Mouse (Mus musculus) lung, adult 2 months (tissue): ENCODE measurements around the gene Tex46.

Source experiments
- CTCF ChIP-seq: fragments of 200-500 bp; IDR thresholded peaks from 2 replicates; pipeline ENCODE4 v1.5.1; 2011; ENCODE audit warnings: mild to moderate bottlenecking, low read length, control low read depth; ENCODE audit not compliant: insufficient read depth
- POLR2A ChIP-seq: fragments of 200-500 bp; IDR thresholded peaks from 2 replicates; pipeline ENCODE4 v1.6.1; 2011; ENCODE audit warnings: low read depth, mild to moderate bottlenecking, control low read depth, low read length, borderline replicate concordance; ENCODE audit errors: extremely low read depth

DNA sequence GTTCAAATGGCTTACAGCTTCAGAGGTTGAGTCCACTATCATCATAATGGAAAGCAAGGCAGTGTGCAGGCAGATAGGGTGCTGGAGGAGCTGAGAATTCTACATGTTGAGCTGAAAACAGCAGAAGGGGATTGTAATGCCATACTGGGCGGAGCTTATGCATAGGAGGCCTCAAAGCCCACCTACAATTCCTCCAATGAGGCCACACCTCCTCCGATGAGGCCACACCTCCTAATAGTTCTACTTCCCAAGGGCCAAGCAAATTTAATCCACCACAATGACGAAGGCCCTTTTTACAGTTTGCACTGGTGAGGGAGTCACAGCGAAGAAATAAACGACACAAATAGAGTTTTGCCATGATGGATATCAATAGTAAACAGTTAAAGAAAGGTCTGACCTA lies 26.3 kb downstream of the Tex46 start:
- no peak for TF ChIP-seq POLR2A
- TF ChIP-seq CTCF, result no peak
